Mouse (Mus musculus) telencephalon, adult 2 months (tissue): ENCODE measurements around the gene March4.

ENCODE experiments used
- DNase-seq: peaks from one replicate; pipeline ENCODE4 v3.0.0-alpha.2; 2011; ENCODE audit warnings: low read depth, low spot score

March4 gene

DNA sequence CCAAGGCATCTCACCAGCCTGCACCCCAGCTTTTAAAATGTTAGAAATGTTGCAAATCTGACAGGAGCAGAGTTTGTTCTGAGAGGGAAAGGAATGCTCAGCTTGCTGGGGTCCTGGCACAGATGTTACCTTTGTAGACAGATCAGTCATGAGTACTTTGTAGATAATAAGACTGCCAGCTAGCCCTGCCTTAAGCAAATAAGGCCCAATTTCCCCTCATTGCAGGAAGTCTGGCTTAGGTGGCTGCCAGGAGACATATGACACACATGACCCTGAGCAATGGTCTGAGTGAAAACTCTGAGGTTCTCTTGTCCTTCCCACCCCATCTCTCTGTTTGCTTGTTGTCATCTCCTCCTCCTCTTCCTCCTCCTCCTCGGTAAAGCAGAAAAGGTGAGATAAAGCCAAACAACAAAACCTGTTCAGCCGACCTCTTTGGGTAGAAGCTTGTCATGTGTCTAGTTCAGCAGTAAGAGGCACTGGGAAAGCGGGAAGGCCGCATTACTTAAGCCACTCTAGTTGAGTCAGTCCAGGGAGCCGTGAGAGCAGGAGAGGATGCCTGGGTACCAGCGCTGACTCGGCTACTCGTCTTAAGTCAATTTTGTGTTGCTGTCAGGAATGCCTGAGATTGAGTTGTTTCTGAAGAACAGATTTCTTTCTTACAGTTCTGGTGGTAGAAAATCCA, 136.9 kb downstream of the March4 start:
- DNase-seq, result no peak

DNA sequence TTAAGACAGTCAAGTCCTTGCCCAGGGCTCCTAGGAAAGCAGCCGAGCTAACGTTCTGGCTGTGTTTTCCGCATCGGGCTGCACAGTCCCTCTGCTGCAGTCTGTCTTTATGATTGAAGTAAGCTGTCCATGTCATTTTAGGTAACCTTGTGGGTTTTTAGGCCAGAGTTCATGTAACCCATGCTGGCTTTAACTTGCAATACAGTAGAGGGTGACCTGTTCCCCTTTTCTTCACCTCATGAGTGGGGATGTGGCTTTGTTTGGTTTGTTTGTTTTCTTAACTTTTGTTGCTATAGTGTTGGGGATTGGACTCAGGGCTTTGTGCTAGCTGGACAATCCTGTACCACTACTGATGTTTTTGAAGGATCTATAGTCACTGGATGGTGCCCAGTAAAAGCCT, 146.3 kb downstream of the March4 start:
- DNase-seq, result no peak

DNA sequence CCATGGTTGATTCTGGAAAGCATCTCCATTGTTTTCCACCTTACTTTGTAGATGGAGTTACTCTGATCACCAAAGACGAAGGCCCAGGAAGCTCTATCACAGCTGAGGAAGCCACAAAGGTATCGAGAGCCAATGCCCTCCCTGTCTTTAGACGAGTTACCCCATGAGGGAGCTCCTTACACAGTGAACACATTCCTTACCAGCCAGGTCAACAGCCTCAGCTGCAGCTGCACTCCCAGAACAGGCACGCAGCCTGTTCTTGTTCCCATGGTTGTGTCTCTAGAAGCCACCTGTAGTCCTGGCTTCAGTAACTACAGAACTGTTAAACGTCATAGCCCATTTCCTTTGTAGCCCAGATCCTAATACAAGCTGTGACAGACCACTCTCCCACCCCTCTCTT, 153.1 kb downstream of the March4 start:
- DNase-seq, result no peak

DNA sequence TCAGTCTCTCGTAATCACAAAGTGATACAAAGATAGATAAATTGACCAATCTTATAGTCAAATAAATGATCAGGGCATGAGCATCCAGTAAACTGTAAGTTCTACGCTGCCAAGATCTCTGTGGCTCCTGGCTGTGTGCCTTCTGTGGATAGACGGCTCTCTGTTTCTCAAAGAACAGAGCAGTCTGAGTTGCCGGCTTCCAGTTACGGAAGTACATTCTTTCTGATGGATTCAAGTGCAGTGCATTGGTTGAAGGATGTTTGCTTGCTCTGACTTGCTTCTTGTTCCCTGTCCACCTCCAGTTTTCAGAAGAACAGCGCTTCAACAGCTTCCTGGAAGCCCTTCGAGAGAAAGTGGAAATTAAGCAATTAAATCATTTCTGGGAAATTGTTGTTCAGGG, 153.7 kb downstream of the March4 start:
- no peak for DNase-seq

DNA sequence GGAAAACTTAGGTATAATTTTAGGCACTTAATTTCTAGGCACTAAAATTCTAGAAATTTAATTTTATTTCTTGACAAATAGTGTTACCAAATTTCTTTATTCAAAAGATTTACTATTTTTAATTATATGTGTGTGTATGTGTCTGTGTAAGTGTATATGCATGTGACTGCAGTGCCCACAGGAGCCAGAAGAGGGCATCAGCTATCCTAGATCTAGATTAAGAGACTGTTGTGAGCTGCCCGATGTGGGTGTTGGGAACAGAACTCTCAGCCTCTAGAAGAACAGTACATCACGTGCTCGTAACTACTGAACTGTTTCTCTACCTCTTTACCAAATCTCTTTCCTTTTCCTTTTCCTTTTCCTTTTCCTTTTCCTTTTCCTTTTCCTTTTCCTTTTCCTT, 156.2 kb downstream of the March4 start:
- no peak for DNase-seq

DNA sequence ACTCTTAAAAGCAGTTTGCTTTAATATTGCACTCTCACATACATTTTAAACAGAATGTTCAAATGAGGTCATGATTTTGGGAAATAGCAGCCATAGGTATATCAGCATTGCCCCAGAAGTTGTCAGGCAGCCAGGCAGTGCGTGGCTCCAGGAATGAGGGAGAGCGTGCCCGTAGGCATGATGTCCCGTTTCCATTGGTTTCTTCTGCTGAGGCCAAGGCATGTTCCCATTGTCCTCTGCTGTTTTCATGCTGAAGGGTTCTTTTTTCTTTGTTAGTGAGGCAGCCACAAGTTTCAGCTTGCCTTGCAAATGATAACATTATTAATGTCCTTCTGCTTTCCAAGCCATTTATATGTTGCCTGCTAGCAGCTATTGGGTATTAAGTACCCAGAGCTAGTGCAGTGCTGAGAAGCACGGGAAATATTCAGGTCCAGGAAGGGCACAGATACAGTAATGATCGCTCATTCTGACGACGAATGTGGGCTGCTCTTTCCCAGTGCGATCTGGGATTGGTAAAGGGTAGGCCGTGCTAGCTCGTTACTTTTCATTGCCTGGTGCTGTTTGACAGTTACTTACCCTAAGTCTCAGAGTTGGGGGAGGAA, 156.9 kb downstream of the March4 start:
- DNase-seq, result no peak

DNA sequence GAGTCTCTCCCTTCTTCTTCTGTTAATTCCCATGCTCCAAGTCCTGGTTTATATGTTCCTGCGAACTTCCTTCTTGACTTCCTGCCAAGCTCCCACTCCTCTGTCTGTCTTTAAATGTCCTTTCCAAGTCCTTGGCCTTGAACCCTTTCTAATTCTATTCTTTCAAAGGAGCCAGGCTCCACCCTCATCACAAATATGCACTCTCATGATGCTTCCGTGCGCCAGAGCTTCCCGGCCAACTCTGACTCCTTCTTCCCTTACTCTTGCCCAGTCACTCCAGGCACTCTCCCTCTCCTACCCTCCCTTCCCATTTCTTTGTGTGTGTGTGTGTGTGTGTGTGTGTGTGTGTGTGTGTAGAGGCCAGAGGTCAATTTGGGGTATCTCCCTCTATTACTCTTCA, 158.6 kb downstream of the March4 start:
- DNase-seq, result no peak
